Mouse (Mus musculus) heart, postnatal 0 days (tissue): Measurements from ENCODE around the gene Dock4. TPM values are rescaled to one million over a fixed set of nuclear protein-coding genes. Genes with fewer than 3 reads are reported as not detected.

ENCODE experiments used
- ATAC-seq: fragments of 200-750 bp; cut with Nextera tagmentation; 2 replicates; pipeline ENCODE4 v1.8.0; 2017; ENCODE audit warnings: low read depth, moderate number of reproducible peaks, moderate library complexity; ENCODE audit not compliant: insufficient read depth
- DNase-seq: peaks from one replicate; pipeline ENCODE4 v3.0.0-alpha.2; 2016; ENCODE audit warnings: low spot score
- H3K27ac ChIP-seq: fragments of 300-500 bp; sonication (generic); 2 replicates; pipeline ENCODE4 v1.5.1; 2014; ENCODE audit warnings: low read depth, mild to moderate bottlenecking
- H3K27me3 ChIP-seq: fragments of 300-500 bp; sonication (generic); 2 replicates; pipeline ENCODE4 v1.6.1; 2014; ENCODE audit warnings: low read length, mixed read lengths; ENCODE audit not compliant: control insufficient read depth, insufficient read depth
- H3K36me3 ChIP-seq: fragments of 300-500 bp; sonication (generic); replicated peaks from 2 replicates; pipeline ENCODE4 v1.6.1; 2014; ENCODE audit warnings: low read length, mixed read lengths; ENCODE audit not compliant: control insufficient read depth, insufficient read depth
- H3K4me1 ChIP-seq: fragments of 300-500 bp; sonication (generic); 2 replicates; pipeline ENCODE4 v1.6.1; 2014; ENCODE audit warnings: antibody characterized with exemption; ENCODE audit not compliant: control insufficient read depth, insufficient read depth
- H3K4me2 ChIP-seq: fragments of 300-500 bp; sonication (generic); 2 replicates; pipeline ENCODE4 v1.6.1; 2014; ENCODE audit warnings: low read depth, mild to moderate bottlenecking, low read length, moderate library complexity
- H3K4me3 ChIP-seq: fragments of 300-500 bp; sonication (generic); 2 replicates; pipeline ENCODE4 v1.5.1; 2014; ENCODE audit warnings: low read depth, low read length
- H3K9ac ChIP-seq: fragments of 300-500 bp; sonication (generic); replicated peaks from 2 replicates; pipeline ENCODE4 v1.6.1; 2014; ENCODE audit warnings: low read depth, low read length, mixed read lengths
- H3K9me3 ChIP-seq: fragments of 300-500 bp; sonication (generic); replicated peaks from 2 replicates; pipeline ENCODE4 v1.6.1; 2016; ENCODE audit warnings: low read length; ENCODE audit not compliant: control insufficient read depth
- CTCF ChIP-seq: IDR thresholded peaks from 2 replicates; pipeline ENCODE4 v1.5.1; 2016; ENCODE audit warnings: antibody characterized with exemption, control low read depth, low read depth
- EP300 ChIP-seq: IDR thresholded peaks from 2 replicates; pipeline ENCODE4 v1.6.1; 2016; ENCODE audit warnings: antibody characterized with exemption, low read depth
- WGBS: fragments of 180-500 bp; shearing (Covaris S2); extraction: QIAGEN DNeasy Blood & Tissue Kit; methylation state at CpG from one replicate; pipeline ENCODE4 v1.1.7; 2014; 5-methylcytosine and 5-hydroxymethylcytosine counted together
- polyA plus RNA-seq: library from polyadenylated mRNA; unstranded; fragments of >200 nt; fragmentation: Nextera tagmentation; extraction: Ambion mirVana; gene quantifications from 2 replicates; pipeline ENCODE4 v1.2.1, GENCODE M21; 2015
- total RNA-seq: library from RNA; depleted of rRNA; stranded (reverse); fragments of >200 nt; gene quantifications from 2 replicates; pipeline ENCODE4 v1.2.3, GENCODE M21; 2014; ENCODE audit warnings: low replicate concordance

Gene Dock4
- total and polyA plus RNA-seq, 2 experiments from 2014 or later, result 4.2 to 9.2 TPM

GRCm38 (mm10) chr12:40551317-40551716, 105.6 kb downstream of the Dock4 start:
- Histone ChIP-seq H3K4me2 (no peak overlapping the region), H3K9ac (no peak overlapping the region), H3K27me3 (no peaks in the 10 kb centered on the region), H3K4me1 (no peaks in the 10 kb centered on the region), H3K4me3 (no peak overlapping the region), H3K9me3 (no peaks in the 10 kb centered on the region), H3K36me3 (no peaks in the 10 kb centered on the region), H3K27ac (no peak overlapping the region)
- TF ChIP-seq EP300 (no peak), CTCF (no peak)
- ATAC-seq, result no peak
- DNase-seq, result no peak
- 88% methylated on average over 3 of the region's 3 CpGs for WGBS

- H3K27me3 ChIP-seq, result no peaks in the 10 kb centered on the region
- no peak overlapping the region for H3K4me2 ChIP-seq
- H3K9ac ChIP-seq, result no peak overlapping the region
- 65% methylated on average over 1 of the region's 1 CpGs for WGBS
- DNase-seq (no peak), ATAC-seq (no peak)
- H3K4me3 ChIP-seq, result no peak overlapping the region
- no peak overlapping the region for H3K27ac ChIP-seq
- no peaks in the 10 kb centered on the region for H3K4me1 ChIP-seq
- H3K9me3 ChIP-seq, result no peaks in the 10 kb centered on the region
- no peaks in the 10 kb centered on the region for H3K36me3 ChIP-seq
- no peak for TF ChIP-seq CTCF
- TF ChIP-seq EP300, result no peak
Observed at GRCm38 (mm10) chr12:40552201-40552600, 106.4 kb downstream of the Dock4 start.

- H3K4me1 ChIP-seq, result no peaks in the 10 kb centered on the region
- DNase-seq (no peak), ATAC-seq (no peak)
- no peak overlapping the region for H3K27ac ChIP-seq
- no peaks in the 10 kb centered on the region for H3K36me3 ChIP-seq
- no peak overlapping the region for H3K4me3 ChIP-seq
- H3K27me3 ChIP-seq, result no peaks in the 10 kb centered on the region
- no peak overlapping the region for H3K4me2 ChIP-seq
- no peak overlapping the region for H3K9ac ChIP-seq
- TF ChIP-seq CTCF (no peak), EP300 (no peak)
- no peaks in the 10 kb centered on the region for H3K9me3 ChIP-seq
- WGBS, result 92% methylated on average over 2 of the region's 2 CpGs
Observed at GRCm38 (mm10) chr12:40553929-40554328, 108.2 kb downstream of the Dock4 start.

- Histone ChIP-seq H3K4me2 (no peak overlapping the region), H3K9me3 (no peaks in the 10 kb centered on the region), H3K4me1 (no peaks in the 10 kb centered on the region), H3K9ac (no peak overlapping the region), H3K27ac (no peak overlapping the region), H3K4me3 (no peak overlapping the region), H3K27me3 (no peaks in the 10 kb centered on the region), H3K36me3 (no peaks in the 10 kb centered on the region)
- DNase-seq, result no peak
- WGBS, result 83% methylated on average over 6 of the region's 6 CpGs
- TF ChIP-seq CTCF (no peak), EP300 (no peak)
- ATAC-seq, result no peak
Observed at GRCm38 (mm10) chr12:40554941-40555511, 109.3 kb downstream of the Dock4 start.

- Histone ChIP-seq H3K9ac (no peak overlapping the region), H3K4me2 (no peak overlapping the region), H3K27me3 (no peaks in the 10 kb centered on the region), H3K4me1 (no peaks in the 10 kb centered on the region), H3K27ac (peak overlapping the region; percentile 49), H3K9me3 (no peaks in the 10 kb centered on the region), H3K4me3 (no peak overlapping the region), H3K36me3 (no peaks in the 10 kb centered on the region)
- 56% methylated on average over 3 of the region's 3 CpGs for WGBS
- DNase-seq (no peak), ATAC-seq (peak; percentile 17; the same call in 1 of the 2 replicates)
- TF ChIP-seq CTCF (no peak), EP300 (no peak)
Observed at GRCm38 (mm10) chr12:40558600-40558999, 112.8 kb downstream of the Dock4 start.

GRCm38 (mm10) chr12:40559103-40559502, 113.4 kb downstream of the Dock4 start:
- ATAC-seq (peak; percentile 57; the same call in 1 of the 2 replicates), DNase-seq (peak; percentile 24)
- WGBS, result 53% methylated on average over 11 of the region's 11 CpGs
- H3K9ac ChIP-seq, result no peak overlapping the region
- no peaks in the 10 kb centered on the region for H3K9me3 ChIP-seq
- no peaks in the 10 kb centered on the region for H3K4me1 ChIP-seq
- H3K4me3 ChIP-seq, result no peak overlapping the region
- H3K27ac ChIP-seq, result peak overlapping the region; percentile 49
- no peak for TF ChIP-seq EP300
- TF ChIP-seq CTCF, result no peak
- no peaks in the 10 kb centered on the region for H3K36me3 ChIP-seq
- H3K27me3 ChIP-seq, result no peaks in the 10 kb centered on the region
- H3K4me2 ChIP-seq, result no peak overlapping the region
